Mouse (Mus musculus): ENCODE results near the gene Pdpn.

The Pdpn gene

GRCm38 (mm10) chr4:143239117-143239516, 60.2 kb downstream of the Pdpn start:
- DNase-seq (ENCODE audit: low spot score in 2 of 2) = no peak

GRCm38 (mm10) chr4:143238241-143239031, 60.9 kb downstream of the Pdpn start:
- DNase-seq (ENCODE audit: low spot score in 2 of 2) = no peak

GRCm38 (mm10) chr4:143231790-143232422, 67.5 kb downstream of the Pdpn start:
- DNase-seq (ENCODE audit: low spot score in 2 of 2) = no peak

- DNase-seq (ENCODE audit: low spot score in 2 of 2) = no peak
These were observed 68.3 kb downstream of the Pdpn start for GRCm38 (mm10) chr4:143231110-143231509.

- DNase-seq (ENCODE audit: low spot score in 2 of 2) = no peak
These were observed 71.4 kb downstream of the Pdpn start for GRCm38 (mm10) chr4:143227976-143228375.

GRCm38 (mm10) chr4:143225886-143226285, 73.5 kb downstream of the Pdpn start:
- no peak for DNase-seq (ENCODE audit: low spot score in 2 of 2)

- DNase-seq (ENCODE audit: low spot score in 2 of 2) = no peak
These were observed 80.0 kb downstream of the Pdpn start for GRCm38 (mm10) chr4:143219316-143219751.

- no peak for DNase-seq (ENCODE audit: low spot score in 2 of 2)
These were observed 80.5 kb downstream of the Pdpn start for GRCm38 (mm10) chr4:143218858-143219257.

Measured in right cerebral cortex, postnatal 36 days (tissue).